Mouse (Mus musculus) myocyte (in vitro differentiated cells): ENCODE data around the gene Fbxl14. TPM values are rescaled to one million over a fixed set of nuclear protein-coding genes. Genes with fewer than 3 reads are reported as not detected.

Source experiments
- H3K27me3 ChIP-seq: one replicate; pipeline ENCODE4 v1.6.1; 2011; ENCODE audit not compliant: control insufficient read depth, insufficient read depth, insufficient read length
- H3K36me3 ChIP-seq: one replicate; pipeline ENCODE4 v1.6.1; 2011; ENCODE audit not compliant: control insufficient read depth, insufficient read depth
- H3K4me2 ChIP-seq: one replicate; pipeline ENCODE4 v1.6.1; 2011; ENCODE audit warnings: low read depth, control low read depth
- H3K4me3 ChIP-seq: one replicate; pipeline ENCODE4 v1.5.1; 2011; ENCODE audit warnings: mild to moderate bottlenecking, control low read depth, moderate library complexity
- H3K79me2 ChIP-seq: one replicate; pipeline ENCODE4 v1.6.1; 2011; ENCODE audit not compliant: control insufficient read depth, insufficient read depth
- H3ac ChIP-seq: one replicate; pipeline ENCODE4 v1.6.1; 2011; ENCODE audit not compliant: control insufficient read depth, insufficient read length
- CEBPB ChIP-seq: IDR thresholded peaks from 2 replicates; pipeline ENCODE4 v1.6.1; 2011; ENCODE audit warnings: mild to moderate bottlenecking, moderate library complexity; ENCODE audit not compliant: poor library complexity, insufficient read depth, severe bottlenecking
- E2F4 ChIP-seq: IDR thresholded peaks from one replicate; pipeline ENCODE4 v1.6.1; 2011; ENCODE audit warnings: mild to moderate bottlenecking, control low read depth, moderate library complexity; ENCODE audit not compliant: insufficient read depth
- MAX ChIP-seq: IDR thresholded peaks from one replicate; pipeline ENCODE4 v1.6.1; 2011; ENCODE audit warnings: low read depth, mild to moderate bottlenecking, control low read depth
- MYOD1 ChIP-seq, 3 experiments: IDR thresholded peaks; one replicate each; pipeline ENCODE4 v1.6.1; 2011; ENCODE audit warnings: control low read depth in 2 of 3, low read depth in 2 of 3, mild to moderate bottlenecking in 2 of 3, moderate library complexity in 1 of 3; ENCODE audit not compliant: insufficient read length in 2 of 3, control insufficient read depth in 1 of 3
- MYOG ChIP-seq, 3 experiments: IDR thresholded peaks; one replicate each; pipeline ENCODE4 v1.6.1; 2011; ENCODE audit warnings: control low read depth in 2 of 3, low read depth in 2 of 3, mild to moderate bottlenecking in 2 of 3; ENCODE audit not compliant: insufficient read length in 2 of 3, control insufficient read depth in 1 of 3, insufficient read depth in 1 of 3
- POLR2A ChIP-seq: IDR thresholded peaks from one replicate; pipeline ENCODE4 v1.6.1; 2011; ENCODE audit warnings: low read depth, mild to moderate bottlenecking, control low read depth, moderate library complexity; ENCODE audit not compliant: insufficient read length
- POLR2AphosphoS2 ChIP-seq: IDR thresholded peaks from one replicate; pipeline ENCODE4 v1.6.1; 2011; ENCODE audit warnings: low read depth, control low read depth; ENCODE audit not compliant: insufficient read length
- REST ChIP-seq: IDR thresholded peaks from one replicate; pipeline ENCODE4 v1.6.1; 2011; ENCODE audit warnings: mild to moderate bottlenecking, control low read depth, moderate library complexity; ENCODE audit not compliant: insufficient read depth, insufficient read length
- SRF ChIP-seq: IDR thresholded peaks from one replicate; pipeline ENCODE4 v1.6.1; 2011; ENCODE audit warnings: low read depth; ENCODE audit not compliant: control insufficient read depth, insufficient read length
- TCF12 ChIP-seq: IDR thresholded peaks from one replicate; pipeline ENCODE4 v1.6.1; 2011; ENCODE audit warnings: mild to moderate bottlenecking, control low read depth; ENCODE audit not compliant: poor library complexity, insufficient read depth, severe bottlenecking
- TCF3 ChIP-seq: IDR thresholded peaks from one replicate; pipeline ENCODE4 v1.6.1; 2011; ENCODE audit warnings: low read depth, control low read depth; ENCODE audit not compliant: insufficient read length
- USF1 ChIP-seq: IDR thresholded peaks from one replicate; pipeline ENCODE4 v1.6.1; 2011; ENCODE audit warnings: low read depth, mild to moderate bottlenecking, control low read depth, moderate library complexity
- polyA plus RNA-seq: library from polyadenylated mRNA; unstranded; fragments of >200 nt; fragmentation: generic; extraction: Trizol; gene quantifications from one replicate; pipeline ENCODE4 v1.2.1, GENCODE M21; 2012; ENCODE audit warnings: missing spikeins

Fbxl14 gene
- polyA plus RNA-seq, 1 experiment = 13.1 TPM

- Histone ChIP-seq H3K79me2 (no peaks in the 10 kb centered on the region), H3K36me3 (no peaks in the 10 kb centered on the region), H3K4me2 (no peak overlapping the region), H3ac (no peak overlapping the region), H3K4me3 (no peak overlapping the region), H3K27me3 (no peaks in the 10 kb centered on the region)
- TF ChIP-seq MAX (no peak), MYOG (IDR thresholded peaks at IDR 0.05; ENCODE audit: control insufficient read depth in 1 of 3, insufficient read depth in 1 of 3, insufficient read length in 2 of 3, low read depth in 2 of 3) (no peak), CEBPB (no peak), POLR2AphosphoS2 (no peak), MYOD1 (IDR thresholded peaks at IDR 0.05; ENCODE audit: control insufficient read depth in 1 of 3, insufficient read length in 2 of 3, low read depth in 2 of 3) (no peak), TCF12 (no peak), E2F4 (no peak), SRF (no peak), POLR2A (no peak), REST (no peak), TCF3 (no peak), USF1 (no peak)
Observed at GRCm38 (mm10) chr6:119514085-119514484, 34.6 kb downstream of the Fbxl14 start.

GRCm38 (mm10) chr6:119520731-119521130 lies 41.3 kb downstream of the Fbxl14 start:
- no peak overlapping the region for H3K4me2 ChIP-seq
- TF ChIP-seq TCF3 (no peak), POLR2AphosphoS2 (no peak), REST (no peak)
- H3K27me3 ChIP-seq = no peaks in the 10 kb centered on the region
- no peak overlapping the region for H3ac ChIP-seq
- H3K79me2 ChIP-seq = no peaks in the 10 kb centered on the region
- H3K36me3 ChIP-seq = no peaks in the 10 kb centered on the region
- no peak overlapping the region for H3K4me3 ChIP-seq

DNA sequence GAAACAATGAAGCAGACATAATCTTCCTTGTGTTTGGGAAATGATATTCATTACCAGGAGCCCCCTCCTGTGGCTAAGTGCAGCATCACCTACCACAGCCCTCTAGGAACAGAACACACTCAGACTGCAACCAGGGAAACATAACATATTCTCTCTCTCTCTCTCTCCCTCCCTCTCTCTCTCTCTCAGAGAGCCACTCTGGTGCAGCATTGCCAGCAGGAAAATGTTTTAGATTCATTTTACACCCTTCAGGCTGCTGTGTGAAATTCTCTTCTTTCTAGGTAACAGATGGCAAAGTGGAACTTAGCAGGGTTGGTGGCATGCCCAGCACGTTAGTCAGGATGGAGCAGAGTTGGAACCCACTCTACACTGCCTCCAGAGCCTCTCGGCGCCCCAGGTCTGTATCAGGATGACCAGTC lies 42.0 kb downstream of the Fbxl14 start:
- Histone ChIP-seq H3K79me2 (no peaks in the 10 kb centered on the region), H3K27me3 (no peaks in the 10 kb centered on the region), H3ac (no peak overlapping the region), H3K36me3 (no peaks in the 10 kb centered on the region), H3K4me3 (no peak overlapping the region), H3K4me2 (no peak overlapping the region)
- TF ChIP-seq E2F4 = no peak
- no peak for TF ChIP-seq MYOD1 (IDR thresholded peaks at IDR 0.05; ENCODE audit: control insufficient read depth in 1 of 3, insufficient read length in 2 of 3, low read depth in 2 of 3)
- TF ChIP-seq CEBPB = no peak
- no peak for TF ChIP-seq SRF
- no peak for TF ChIP-seq MAX
- no peak for TF ChIP-seq REST
- no peak for TF ChIP-seq TCF12
- no peak for TF ChIP-seq POLR2A
- no peak for TF ChIP-seq MYOG (IDR thresholded peaks at IDR 0.05; ENCODE audit: control insufficient read depth in 1 of 3, insufficient read depth in 1 of 3, insufficient read length in 2 of 3, low read depth in 2 of 3)
- TF ChIP-seq USF1 = no peak
- no peak for TF ChIP-seq POLR2AphosphoS2
- no peak for TF ChIP-seq TCF3

- no peak overlapping the region for H3K4me3 ChIP-seq
- no peak overlapping the region for H3ac ChIP-seq
- no peak overlapping the region for H3K4me2 ChIP-seq
- TF ChIP-seq MYOD1 (IDR thresholded peaks at IDR 0.05; ENCODE audit: control insufficient read depth in 1 of 3, insufficient read length in 2 of 3, low read depth in 2 of 3) (peak in 1 of 3 experiments; percentile 33), POLR2A (no peak)
- H3K79me2 ChIP-seq = no peaks in the 10 kb centered on the region
- H3K27me3 ChIP-seq = no peaks in the 10 kb centered on the region
- H3K36me3 ChIP-seq = no peaks in the 10 kb centered on the region
Observed at GRCm38 (mm10) chr6:119521931-119522391, 42.5 kb downstream of the Fbxl14 start.

DNA sequence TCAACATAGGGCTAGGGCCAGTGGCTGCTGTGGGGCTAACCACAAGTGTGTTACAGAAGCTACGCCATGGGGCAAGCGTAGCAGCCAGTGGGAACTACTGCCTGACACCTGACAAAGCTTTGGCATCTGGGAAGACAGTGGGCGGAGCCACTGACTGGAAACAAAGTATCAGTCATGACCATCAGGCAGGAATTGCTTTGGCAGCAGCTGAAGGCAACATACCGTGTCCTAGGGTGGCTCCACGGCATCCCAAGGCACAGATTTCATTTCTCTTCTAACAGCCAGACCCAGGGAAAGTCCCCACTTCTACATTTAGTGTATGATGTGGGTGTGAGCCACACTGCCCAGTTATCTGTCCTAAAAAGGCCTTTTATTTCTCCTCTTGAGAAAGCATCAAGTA lies 47.0 kb downstream of the Fbxl14 start:
- TF ChIP-seq USF1 (no peak), POLR2AphosphoS2 (no peak), TCF12 (no peak), REST (no peak), POLR2A (no peak), MYOD1 (IDR thresholded peaks at IDR 0.05; ENCODE audit: control insufficient read depth in 1 of 3, insufficient read length in 2 of 3, low read depth in 2 of 3) (no peak)
- Histone ChIP-seq H3K27me3 (no peaks in the 10 kb centered on the region), H3K4me2 (no peak overlapping the region), H3K36me3 (no peaks in the 10 kb centered on the region), H3ac (no peak overlapping the region), H3K4me3 (no peak overlapping the region), H3K79me2 (no peaks in the 10 kb centered on the region)

DNA sequence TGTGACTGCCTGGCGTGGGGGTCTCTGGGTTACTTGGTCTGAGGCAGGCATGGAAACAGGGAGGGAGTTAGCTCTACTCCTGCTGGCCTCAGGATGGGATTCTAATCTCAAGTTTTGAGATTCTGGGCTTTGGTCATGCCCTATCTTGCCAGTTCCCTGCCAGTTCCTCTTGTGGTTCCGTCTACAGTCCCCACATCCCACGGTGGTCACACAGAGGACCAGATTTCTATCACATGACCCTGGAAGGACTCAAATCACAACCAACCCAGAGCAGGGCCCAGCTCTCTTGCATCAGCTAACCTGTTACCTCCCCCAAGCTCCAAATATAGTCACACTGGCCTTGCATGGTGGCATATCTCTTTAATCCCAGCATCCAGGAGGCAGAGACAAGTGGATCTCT lies 50.2 kb downstream of the Fbxl14 start:
- H3ac ChIP-seq = no peak overlapping the region
- no peaks in the 10 kb centered on the region for H3K27me3 ChIP-seq
- H3K4me2 ChIP-seq = no peak overlapping the region
- no peak overlapping the region for H3K4me3 ChIP-seq
- no peaks in the 10 kb centered on the region for H3K36me3 ChIP-seq
- TF ChIP-seq SRF (no peak), TCF12 (no peak), MYOG (IDR thresholded peaks at IDR 0.05; ENCODE audit: control insufficient read depth in 1 of 3, insufficient read depth in 1 of 3, insufficient read length in 2 of 3, low read depth in 2 of 3) (no peak), POLR2AphosphoS2 (no peak), MYOD1 (IDR thresholded peaks at IDR 0.05; ENCODE audit: control insufficient read depth in 1 of 3, insufficient read length in 2 of 3, low read depth in 2 of 3) (no peak), MAX (no peak), CEBPB (no peak), POLR2A (no peak), REST (no peak), USF1 (no peak), TCF3 (no peak), E2F4 (no peak)
- no peaks in the 10 kb centered on the region for H3K79me2 ChIP-seq
